Comparison of ENCODE assay signal across 14 mouse cellular contexts in genomic region chr12:86075358-86075757, GRCm38 (mm10). TPM values are rescaled to one million over a fixed set of nuclear protein-coding genes. Genes with fewer than 3 reads are reported as not detected.
DNase-seq lines count a peak whose midpoint lies in the region; ATAC-seq and TF ChIP-seq lines count a peak whose summit lies in the region.
"Had no signal": no experiment of that assay in that cellular context is flagged by ENCODE, and none has a peak within 500 bp of the region (broad histone marks: within the 10 kb centered on the region; RNA-seq: fewer than 3 reads in every experiment).

No protein-coding gene starts in this region.

- H3K4me1 ChIP-seq in intestine, embryonic 14.5 days (replicated peaks; ENCODE audit: control insufficient read depth, insufficient read depth, low read length): peaks cover 12% of the 10 kb centered on the region
- H3K4me1 ChIP-seq in intestine, postnatal 0 days (replicated peaks; ENCODE audit: control insufficient read depth, insufficient read depth, low read length): no peaks in the 10 kb centered on the region
- H3K4me1 ChIP-seq in limb, embryonic 15.5 days: peaks cover 40% of the 10 kb centered on the region

- 88% methylated on average over 7 of the region's 7 CpGs for WGBS in intestine, embryonic 14.5 days
- 83% methylated on average over 7 of the region's 7 CpGs for WGBS in intestine, postnatal 0 days
- 81% methylated on average over 7 of the region's 7 CpGs for WGBS in limb, embryonic 15.5 days

- no peak overlapping the region for H3K9ac ChIP-seq in intestine, embryonic 14.5 days (ENCODE audit: low read length)
- no peak overlapping the region for H3K9ac ChIP-seq in intestine, postnatal 0 days (ENCODE audit: low read depth, low read length)
- H3K9ac ChIP-seq in limb, embryonic 15.5 days: no peak overlapping the region
- H3K9ac ChIP-seq: liver, embryonic 15.5 days had no signal

- peak; percentile 45 for DNase-seq in cerebellum, adult 9-10 months
- DNase-seq in cerebellum, adult 8-10 months: no peak
- no peak for DNase-seq in intestine, embryonic 14.5 days (ENCODE audit: low spot score)
- DNase-seq in adipocyte (ENCODE audit: low spot score): peak; percentile 44
- DNase-seq in adrenal gland, adult (ENCODE audit: inconsistent age in 2 of 2, low spot score in 1 of 2): no peak
- DNase-seq in adrenal gland, adult 8-10 months: no peak
- DNase-seq: adrenal gland, postnatal 14 days; cerebellum, postnatal 25 days; thymus, postnatal 36 days had no signal

- ATAC-seq in intestine, embryonic 14.5 days (replicated peaks; ENCODE audit: low FRiP score, low TSS enrichment, low read depth): no peak
- ATAC-seq in intestine, postnatal 0 days: no peak
- ATAC-seq in limb, embryonic 15.5 days (ENCODE audit: insufficient number of reproducible peaks, low FRiP score, low TSS enrichment, low read depth): no peak
- ATAC-seq: hindbrain, embryonic 16.5 days had no signal

- TF ChIP-seq CTCF in intestine, postnatal 0 days (IDR thresholded peaks at IDR 0.05; ENCODE audit: low read depth): no peak

- no peak overlapping the region for H3K4me3 ChIP-seq in intestine, embryonic 14.5 days (ENCODE audit: low read depth, low read length)
- H3K4me3 ChIP-seq in intestine, postnatal 0 days (ENCODE audit: low read depth, low read length): no peak overlapping the region
- peak overlapping the region; percentile 57 for H3K4me3 ChIP-seq in limb, embryonic 15.5 days
- H3K4me3 ChIP-seq: liver, embryonic 15.5 days had no signal

- H3K9me3 ChIP-seq in intestine, embryonic 14.5 days (ENCODE audit: control insufficient read depth, low read length): no peaks in the 10 kb centered on the region
- no peaks in the 10 kb centered on the region for H3K9me3 ChIP-seq in intestine, postnatal 0 days (ENCODE audit: control insufficient read depth)
- H3K9me3 ChIP-seq in limb, embryonic 15.5 days: no peaks in the 10 kb centered on the region
- H3K9me3 ChIP-seq: liver, embryonic 15.5 days; midbrain, embryonic 10.5 days had no signal

- H3K36me3 ChIP-seq in intestine, embryonic 14.5 days (ENCODE audit: control insufficient read depth, insufficient read depth, low read length): no peaks in the 10 kb centered on the region
- no peaks in the 10 kb centered on the region for H3K36me3 ChIP-seq in intestine, postnatal 0 days (ENCODE audit: control insufficient read depth, insufficient read depth)
- peaks cover 26% of the 10 kb centered on the region for H3K36me3 ChIP-seq in limb, embryonic 15.5 days
- H3K36me3 ChIP-seq: liver, embryonic 15.5 days; midbrain, embryonic 10.5 days had no signal

- H3K4me2 ChIP-seq in intestine, embryonic 14.5 days (ENCODE audit: low read length): peak overlapping the region; percentile 78
- no peak overlapping the region for H3K4me2 ChIP-seq in intestine, postnatal 0 days (replicated peaks; ENCODE audit: low read depth)
- peak overlapping the region; percentile 80 for H3K4me2 ChIP-seq in limb, embryonic 15.5 days
- H3K4me2 ChIP-seq: liver, embryonic 15.5 days had no signal

- H3K27me3 ChIP-seq in intestine, embryonic 14.5 days (replicated peaks; ENCODE audit: control insufficient read depth, insufficient read depth, low read length): no peaks in the 10 kb centered on the region
- 0 out of 2 replicates have a peak, but pooled peaks cover 7% of the 10 kb centered on the region for H3K27me3 ChIP-seq in intestine, postnatal 0 days (replicated peaks; ENCODE audit: control insufficient read depth, insufficient read depth, low read length)
- no peaks in the 10 kb centered on the region for H3K27me3 ChIP-seq in limb, embryonic 15.5 days

- no peak overlapping the region for H3K27ac ChIP-seq in intestine, embryonic 14.5 days (ENCODE audit: low read depth)
- H3K27ac ChIP-seq in intestine, postnatal 0 days (ENCODE audit: low read depth, low read length): no peak overlapping the region
- H3K27ac ChIP-seq in limb, embryonic 15.5 days: no peak overlapping the region
- H3K27ac ChIP-seq: liver, embryonic 15.5 days; midbrain, embryonic 10.5 days had no signal

RNA-seq across cellular contexts. Expression of gene Tgfb3, which starts 3.5 kb away (rescaled TPM):
- 22.0 and 22.1 TPM in 2 replicates for polyA plus RNA-seq in intestine, embryonic 14.5 days (2014; fragmentation: Nextera tagmentation; extraction: Ambion mirVana)
- 8.5 and 9.2 TPM in 2 replicates for polyA plus RNA-seq in intestine, postnatal 0 days (2015; fragmentation: Nextera tagmentation; extraction: Ambion mirVana)
- polyA plus RNA-seq in limb, embryonic 15.5 days (2015; fragmentation: Nextera tagmentation; extraction: Ambion mirVana): 102 and 104 TPM in 2 replicates
- 10 to 100 TPM in 3 of 4 experiments, 1 to 10 TPM in 1; 10.0 to 14.8 (median 12.0) TPM for total RNA-seq in adrenal gland, adult 8-10 months (2022)

RNA-seq across cellular contexts. Expression of gene Ift43, which starts 7.0 kb away (rescaled TPM):
- 81.5 and 88.7 TPM in 2 replicates for polyA plus RNA-seq in intestine, embryonic 14.5 days (2014; fragmentation: Nextera tagmentation; extraction: Ambion mirVana)
- 61.0 and 65.9 TPM in 2 replicates for polyA plus RNA-seq in intestine, postnatal 0 days (2015; fragmentation: Nextera tagmentation; extraction: Ambion mirVana)
- polyA plus RNA-seq in limb, embryonic 15.5 days (2015; fragmentation: Nextera tagmentation; extraction: Ambion mirVana): 74.7 and 78.3 TPM in 2 replicates
- 10 to 100 TPM; 27.3 to 37.7 (median 31.4) TPM for total RNA-seq in adrenal gland, adult 8-10 months (2022)

Comparison
In these comparisons a context has a peak if more than half of its experiments do, and no peak if none do; other contexts are left out.
1. DNase-seq: peak in cerebellum, adult 9-10 months (single experiment) and adipocyte (single experiment); none in cerebellum, adult 8-10 months (single experiment), intestine, embryonic 14.5 days (single experiment), adrenal gland, adult (0 of 2) and adrenal gland, adult 8-10 months (single experiment).